12 mouse cellular contexts compared by ENCODE assay signal in the genomic region with DNA sequence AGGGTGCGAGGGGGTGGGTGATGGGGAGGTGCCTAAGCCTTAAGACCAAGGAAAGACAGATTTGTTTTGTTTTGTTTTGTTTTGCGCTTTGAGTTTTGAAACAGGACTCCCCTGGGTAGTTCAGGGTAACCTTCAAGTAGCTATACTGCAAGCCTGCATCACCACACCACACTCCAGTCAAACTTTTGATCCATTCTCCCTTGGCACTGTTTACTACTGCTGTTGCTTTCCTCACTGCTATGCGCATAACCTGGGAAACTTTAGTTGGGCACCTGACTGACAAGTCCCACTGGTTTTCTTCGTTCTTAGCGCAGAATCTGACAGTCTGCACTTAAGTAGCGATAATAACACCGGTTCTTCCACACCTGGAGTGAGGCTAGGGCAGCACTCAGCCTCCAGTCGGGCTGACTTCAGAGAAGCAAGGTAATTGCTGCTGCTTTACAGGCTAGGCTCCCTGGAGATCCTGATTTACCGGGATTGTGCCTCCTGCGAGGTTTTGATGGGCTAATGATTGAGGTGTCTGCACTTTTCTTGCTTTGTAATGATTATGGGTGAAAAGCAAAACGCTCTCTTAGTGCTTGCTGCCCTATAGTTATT. TPM values are rescaled to one million over a fixed set of nuclear protein-coding genes. Genes with fewer than 3 reads are reported as not detected.
DNase-seq lines count a peak whose midpoint lies in the region; ATAC-seq and TF ChIP-seq lines count a peak whose summit lies in the region.
"Had no signal": no experiment of that assay in that cellular context is flagged by ENCODE, and none has a peak within 500 bp of the region (broad histone marks: within the 10 kb centered on the region; RNA-seq: fewer than 3 reads in every experiment).

No protein-coding gene starts in this region.

- H3K27ac ChIP-seq in heart, embryonic 10.5 days = peak overlapping the region; percentile 53; the same call in 1 of the 2 replicates
- no peak overlapping the region for H3K27ac ChIP-seq in midbrain, embryonic 15.5 days
- no peak overlapping the region for H3K27ac ChIP-seq in midbrain, embryonic 13.5 days
- H3K27ac ChIP-seq in intestine, embryonic 15.5 days = no peak overlapping the region
- no peak overlapping the region for H3K27ac ChIP-seq in stomach, postnatal 0 days (replicated peaks)
- H3K27ac ChIP-seq: neural tube, embryonic 13.5 days; stomach, embryonic 15.5 days had no signal

- TF ChIP-seq EP300 in stomach, postnatal 0 days (optimal IDR thresholded peaks at IDR 0.05) = no peak

- no peak overlapping the region for H3K4me2 ChIP-seq in midbrain, embryonic 15.5 days
- H3K4me2 ChIP-seq in midbrain, embryonic 13.5 days (replicated peaks) = no peak overlapping the region
- 0 out of 2 replicates have a peak overlapping the region, but pooled peaks have one; percentile 17 for H3K4me2 ChIP-seq in intestine, embryonic 15.5 days (replicated peaks)
- 0 out of 2 replicates have a peak overlapping the region, but pooled peaks have one; percentile 3 for H3K4me2 ChIP-seq in stomach, postnatal 0 days (replicated peaks; ENCODE audit: low read depth)
- H3K4me2 ChIP-seq: neural tube, embryonic 13.5 days; stomach, embryonic 15.5 days had no signal

- H3K9ac ChIP-seq in midbrain, embryonic 15.5 days = no peak overlapping the region
- no peak overlapping the region for H3K9ac ChIP-seq in midbrain, embryonic 13.5 days (replicated peaks)
- no peak overlapping the region for H3K9ac ChIP-seq in intestine, embryonic 15.5 days
- H3K9ac ChIP-seq in stomach, postnatal 0 days (ENCODE audit: low read length) = no peak overlapping the region
- H3K9ac ChIP-seq: neural tube, embryonic 13.5 days; stomach, embryonic 15.5 days had no signal

- DNase-seq in heart, embryonic 10.5 days (ENCODE audit: low spot score) = no peak
- no peak for DNase-seq in heart, adult 9 months (ENCODE audit: low spot score in 2 of 2)
- no peak for DNase-seq in stomach, postnatal 0 days (ENCODE audit: low spot score)
- no peak for DNase-seq in layer of hippocampus, postnatal 10 days (ENCODE audit: low spot score in 2 of 2)
- DNase-seq in frontal cortex, postnatal 25 days (ENCODE audit: low spot score in 2 of 2) = no peak
- DNase-seq: cerebellum, postnatal 36 days; right cerebral cortex, postnatal 25 days had no signal

- WGBS in heart, embryonic 10.5 days = 7% methylated on average over 11 of the region's 11 CpGs
- WGBS in midbrain, embryonic 15.5 days = 15% methylated on average over 11 of the region's 11 CpGs
- 19% methylated on average over 11 of the region's 11 CpGs for WGBS in midbrain, embryonic 13.5 days
- WGBS in intestine, embryonic 15.5 days = 13% methylated on average over 11 of the region's 11 CpGs
- 15% methylated on average over 11 of the region's 11 CpGs for WGBS in stomach, postnatal 0 days

- TF ChIP-seq CTCF in stomach, postnatal 0 days (IDR thresholded peaks at IDR 0.05; ENCODE audit: low read depth) = no peak

- ATAC-seq in midbrain, embryonic 15.5 days (replicated peaks) = 0 out of 2 replicates have a peak, but pooled peaks have one; percentile 16
- ATAC-seq in midbrain, embryonic 13.5 days = no peak
- ATAC-seq in intestine, embryonic 15.5 days = peak; percentile 53; the same call in 1 of the 2 replicates
- no peak for ATAC-seq in stomach, postnatal 0 days (ENCODE audit: low FRiP score, low TSS enrichment)

- no peaks in the 10 kb centered on the region for H3K27me3 ChIP-seq in heart, embryonic 10.5 days (ENCODE audit: insufficient read depth, poor library complexity, severe bottlenecking)
- no peaks in the 10 kb centered on the region for H3K27me3 ChIP-seq in midbrain, embryonic 15.5 days (replicated peaks)
- H3K27me3 ChIP-seq in midbrain, embryonic 13.5 days = 0 out of 2 replicates have a peak, but pooled peaks cover 6% of the 10 kb centered on the region
- no peaks in the 10 kb centered on the region for H3K27me3 ChIP-seq in intestine, embryonic 15.5 days (replicated peaks)
- no peaks in the 10 kb centered on the region for H3K27me3 ChIP-seq in stomach, postnatal 0 days (ENCODE audit: control insufficient read depth, insufficient read depth, low read length)
- H3K27me3 ChIP-seq: stomach, embryonic 15.5 days had no signal

- H3K9me3 ChIP-seq in heart, embryonic 10.5 days = no peaks in the 10 kb centered on the region
- no peaks in the 10 kb centered on the region for H3K9me3 ChIP-seq in midbrain, embryonic 15.5 days
- no peaks in the 10 kb centered on the region for H3K9me3 ChIP-seq in midbrain, embryonic 13.5 days
- H3K9me3 ChIP-seq in intestine, embryonic 15.5 days = no peaks in the 10 kb centered on the region
- no peaks in the 10 kb centered on the region for H3K9me3 ChIP-seq in stomach, postnatal 0 days (ENCODE audit: control insufficient read depth, low read length)
- H3K9me3 ChIP-seq: neural tube, embryonic 13.5 days; stomach, embryonic 15.5 days had no signal

- peaks cover 18% of the 10 kb centered on the region for H3K4me1 ChIP-seq in heart, embryonic 10.5 days
- peaks cover 18% of the 10 kb centered on the region for H3K4me1 ChIP-seq in midbrain, embryonic 15.5 days
- H3K4me1 ChIP-seq in midbrain, embryonic 13.5 days (replicated peaks) = peaks cover 14% of the 10 kb centered on the region
- H3K4me1 ChIP-seq in intestine, embryonic 15.5 days (replicated peaks) = no peaks in the 10 kb centered on the region; the same call in 1 of the 2 replicates
- no peaks in the 10 kb centered on the region for H3K4me1 ChIP-seq in stomach, postnatal 0 days (replicated peaks; ENCODE audit: control insufficient read depth, insufficient read depth)

- peak overlapping the region; percentile 57 for H3K4me3 ChIP-seq in heart, embryonic 10.5 days
- H3K4me3 ChIP-seq in midbrain, embryonic 15.5 days = no peak overlapping the region
- no peak overlapping the region for H3K4me3 ChIP-seq in midbrain, embryonic 13.5 days (replicated peaks)
- H3K4me3 ChIP-seq in intestine, embryonic 15.5 days (replicated peaks) = no peak overlapping the region
- H3K4me3 ChIP-seq in stomach, postnatal 0 days (ENCODE audit: low read depth, low read length) = no peak overlapping the region
- H3K4me3 ChIP-seq: neural tube, embryonic 13.5 days; stomach, embryonic 15.5 days had no signal

- H3K36me3 ChIP-seq in heart, embryonic 10.5 days = no peaks in the 10 kb centered on the region
- H3K36me3 ChIP-seq in midbrain, embryonic 15.5 days (replicated peaks) = no peaks in the 10 kb centered on the region
- H3K36me3 ChIP-seq in midbrain, embryonic 13.5 days = no peaks in the 10 kb centered on the region
- no peaks in the 10 kb centered on the region for H3K36me3 ChIP-seq in intestine, embryonic 15.5 days
- no peaks in the 10 kb centered on the region for H3K36me3 ChIP-seq in stomach, postnatal 0 days (ENCODE audit: control insufficient read depth, insufficient read depth, low read length)
- H3K36me3 ChIP-seq: neural tube, embryonic 13.5 days; stomach, embryonic 15.5 days had no signal

RNA-seq across cellular contexts. Expression of gene Serbp1, which starts 8.0 kb away (rescaled TPM):
- polyA plus RNA-seq in heart, embryonic 10.5 days (2016; fragmentation: Nextera tagmentation; extraction: Ambion mirVana) = 392 and 514 TPM in 2 replicates
- 273 and 287 TPM in 2 replicates for polyA plus RNA-seq in midbrain, embryonic 15.5 days (2015; fragmentation: Nextera tagmentation; extraction: Ambion mirVana)
- 316 and 320 TPM in 2 replicates for polyA plus RNA-seq in midbrain, embryonic 13.5 days (2015; fragmentation: Nextera tagmentation; extraction: Ambion mirVana)
- 392 and 427 TPM in 2 replicates for polyA plus RNA-seq in intestine, embryonic 15.5 days (2015; fragmentation: Nextera tagmentation; extraction: Ambion mirVana)
- 281 and 284 TPM in 2 replicates for polyA plus RNA-seq in stomach, postnatal 0 days (2015; fragmentation: Nextera tagmentation; extraction: Ambion mirVana)
- 100 to 1,000 TPM; 293 to 314 TPM for total RNA-seq in layer of hippocampus, postnatal 10 days (2021)

Comparison
In these comparisons a context has a peak if more than half of its experiments do, and no peak if none do; other contexts are left out.
1. ATAC-seq: peak in midbrain, embryonic 15.5 days (single experiment) and intestine, embryonic 15.5 days (single experiment); none in midbrain, embryonic 13.5 days (single experiment) and stomach, postnatal 0 days (single experiment).
2. H3K4me2 ChIP-seq: peak in intestine, embryonic 15.5 days (single experiment) and stomach, postnatal 0 days (single experiment); none in midbrain, embryonic 15.5 days (single experiment) and midbrain, embryonic 13.5 days (single experiment).